Mouse (Mus musculus) megakaryocyte, embryonic 14.5 days (primary cell): Measurements from ENCODE around the gene Gpat2.

ENCODE experiments used
- FLI1 ChIP-seq: IDR thresholded peaks from 2 replicates; pipeline ENCODE4 v1.6.1; 2012; ENCODE audit warnings: low read length, inconsistent platforms, mixed read lengths
- GATA1 ChIP-seq: IDR thresholded peaks from 3 replicates; pipeline ENCODE4 v1.6.1; 2012; ENCODE audit warnings: mixed read lengths, low read length, inconsistent platforms, borderline replicate concordance

DNA sequence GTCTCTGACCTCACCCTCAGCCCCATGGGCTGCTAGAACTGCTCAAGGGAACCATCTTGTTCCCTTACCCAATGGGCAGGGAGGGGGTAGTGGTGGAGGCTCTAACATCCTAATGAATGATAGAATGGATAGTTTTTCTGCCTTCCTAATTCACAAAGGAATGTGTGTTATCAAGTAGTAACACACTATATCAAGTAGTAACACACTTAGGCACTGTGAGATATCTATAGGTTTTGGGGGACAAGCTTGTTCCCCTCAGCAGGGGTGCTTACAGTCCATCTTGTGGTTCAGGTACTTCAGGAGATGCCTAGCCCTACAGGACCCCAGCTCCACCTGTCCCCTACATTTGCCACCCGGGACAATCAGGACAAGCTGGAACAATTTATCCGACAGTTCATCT is 10.6 kb downstream of the Gpat2 start:
- TF ChIP-seq GATA1 (no peak), FLI1 (no peak)
